Mouse (Mus musculus): ENCODE data around the gene Dvl3. TPM values are rescaled to one million over a fixed set of nuclear protein-coding genes. Genes with fewer than 3 reads are reported as not detected.

Gene Dvl3
- total RNA-seq, 2 experiments from 2014 or later, result 56.5 to 56.9 TPM

- H3K4me3 ChIP-seq, result no peak overlapping the region
- no peak for DNase-seq (ENCODE audit: low spot score in 2 of 2)
- H3K27ac ChIP-seq, result no peak overlapping the region
- no peak for TF ChIP-seq CTCF (conservative IDR thresholded peaks at IDR 0.05)
Measured at GRCm38 (mm10) chr16:20511277-20511847, 5.4 kb upstream of the Dvl3 start.

DNA sequence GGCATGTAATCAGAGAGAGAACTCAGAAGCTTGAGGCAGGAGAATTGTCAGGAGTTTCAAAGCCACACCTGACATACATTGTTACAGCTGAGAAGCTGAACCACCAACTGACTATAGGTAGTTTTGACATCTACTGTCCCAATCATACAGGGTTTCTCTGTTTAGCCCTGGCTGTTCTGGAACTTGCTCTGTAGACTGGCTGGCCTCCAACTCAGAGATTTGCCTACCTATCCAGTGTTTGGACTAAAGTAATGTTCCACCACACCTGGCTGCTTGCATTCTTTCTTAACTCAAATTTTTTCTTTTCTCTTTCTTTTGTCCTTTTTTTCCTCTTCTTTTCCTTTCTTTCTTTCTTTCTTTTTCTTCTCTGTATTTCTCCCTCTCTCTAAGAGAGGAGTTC lies 750 bp upstream of the Dvl3 start:
- peak overlapping the region; percentile 76 for H3K4me3 ChIP-seq

GRCm38 (mm10) chr16:20517216-20517615 lies 434 bp downstream of the Dvl3 start:
- no peak for TF ChIP-seq CTCF (conservative IDR thresholded peaks at IDR 0.05)
- peak overlapping the region; percentile 92 for H3K27ac ChIP-seq
- DNase-seq (ENCODE audit: low spot score in 2 of 2), result no peak

More for the DNA sequence above, 750 bp upstream of the Dvl3 start:
- TF ChIP-seq CTCF (conservative IDR thresholded peaks at IDR 0.05), result no peak
- DNase-seq (ENCODE audit: low spot score in 2 of 2), result no peak
- peak overlapping the region; percentile 92; the same call in 1 of the 2 replicates for H3K27ac ChIP-seq

DNA sequence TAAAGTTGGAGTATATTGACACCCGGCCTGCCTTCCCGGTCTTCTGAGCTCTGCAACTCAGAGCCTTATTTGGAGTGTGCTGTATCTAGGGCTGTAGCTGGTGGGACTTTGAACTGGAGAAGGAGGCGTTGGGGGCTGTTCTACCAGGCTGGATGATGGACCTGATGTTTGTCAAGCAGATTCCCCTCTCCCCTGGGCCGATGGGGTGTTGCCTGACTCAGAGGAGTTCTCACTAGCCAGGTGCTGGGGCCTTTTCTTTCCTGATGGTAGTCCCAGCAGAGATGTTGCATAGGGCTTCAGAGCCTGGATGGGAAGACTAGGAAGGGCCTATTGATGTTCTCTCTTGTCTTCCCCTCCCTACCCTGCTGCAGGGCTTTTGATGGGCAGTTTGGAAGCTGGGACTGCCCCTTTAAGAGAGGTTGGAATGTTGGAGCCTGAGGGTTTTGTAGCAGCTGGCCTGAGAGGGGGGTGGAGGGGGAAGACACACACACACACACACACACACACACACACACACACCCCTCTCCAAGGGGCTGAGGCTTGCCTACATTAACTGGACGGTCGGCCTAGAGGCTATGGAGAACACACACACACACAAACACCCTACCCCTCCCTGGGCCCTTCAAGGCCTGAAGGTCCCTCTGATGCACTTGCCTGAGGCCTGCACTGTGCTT lies 1.1 kb downstream of the Dvl3 start:
- TF ChIP-seq CTCF (conservative IDR thresholded peaks at IDR 0.05), result no peak
- Histone ChIP-seq H3K27ac (peak overlapping the region; percentile 92), H3K4me3 (peak overlapping the region; percentile 76)
- no peak for DNase-seq (ENCODE audit: low spot score in 2 of 2)

More at GRCm38 (mm10) chr16:20517216-20517615, 434 bp downstream of the Dvl3 start:
- peak overlapping the region; percentile 76 for H3K4me3 ChIP-seq

DNA sequence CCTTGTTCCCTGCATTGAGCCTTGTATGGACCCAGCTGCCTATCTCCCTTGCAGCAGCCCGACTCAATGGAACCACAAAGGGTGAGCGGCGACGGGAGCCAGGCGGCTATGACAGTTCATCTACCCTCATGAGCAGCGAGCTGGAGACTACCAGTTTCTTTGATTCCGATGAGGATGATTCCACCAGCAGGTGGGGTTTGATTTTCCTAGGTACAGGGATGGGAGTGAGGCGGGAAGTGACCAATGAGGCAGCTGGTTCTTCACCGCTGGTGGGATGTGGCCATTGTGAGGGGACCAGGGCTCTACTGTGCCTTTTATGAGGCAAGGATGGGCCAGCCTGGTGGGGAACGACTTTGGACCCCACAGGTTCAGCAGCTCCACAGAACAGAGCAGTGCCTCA lies 7.1 kb downstream of the Dvl3 start:
- Histone ChIP-seq H3K4me3 (no peak overlapping the region), H3K27ac (no peak overlapping the region)
- no peak for DNase-seq (ENCODE audit: low spot score in 2 of 2)
- no peak for TF ChIP-seq CTCF (conservative IDR thresholded peaks at IDR 0.05)

- DNase-seq (ENCODE audit: low spot score in 2 of 2), result no peak
- H3K27ac ChIP-seq, result no peak overlapping the region
Measured at GRCm38 (mm10) chr16:20528779-20529178, 12.0 kb downstream of the Dvl3 start.

GRCm38 (mm10) chr16:20529375-20529774 lies 12.6 kb downstream of the Dvl3 start:
- DNase-seq (ENCODE audit: low spot score in 2 of 2), result no peak
- Histone ChIP-seq H3K4me3 (no peak overlapping the region), H3K27ac (no peak overlapping the region)
- no peak for TF ChIP-seq CTCF (conservative IDR thresholded peaks at IDR 0.05)

More at GRCm38 (mm10) chr16:20528779-20529178, 12.0 kb downstream of the Dvl3 start:
- TF ChIP-seq CTCF (conservative IDR thresholded peaks at IDR 0.05), result no peak
- H3K4me3 ChIP-seq, result no peak overlapping the region

DNA sequence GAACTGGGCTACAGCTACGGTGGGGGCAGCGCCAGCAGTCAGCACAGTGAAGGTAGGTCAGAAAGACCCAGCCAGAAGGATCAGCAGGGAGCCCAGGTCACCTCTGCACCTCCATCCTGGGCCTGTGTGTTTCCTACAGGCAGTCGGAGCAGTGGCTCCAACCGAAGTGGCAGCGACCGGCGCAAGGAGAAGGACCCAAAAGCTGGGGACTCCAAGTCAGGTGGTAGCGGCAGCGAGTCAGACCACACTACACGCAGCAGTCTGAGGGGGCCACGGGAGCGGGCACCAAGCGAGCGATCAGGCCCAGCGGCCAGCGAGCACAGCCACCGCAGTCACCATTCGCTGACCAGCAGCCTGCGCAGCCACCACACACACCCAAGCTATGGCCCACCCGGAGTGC lies 14.2 kb downstream of the Dvl3 start:
- no peak for TF ChIP-seq CTCF (conservative IDR thresholded peaks at IDR 0.05)
- Histone ChIP-seq H3K4me3 (no peak overlapping the region), H3K27ac (no peak overlapping the region)
- no peak for DNase-seq (ENCODE audit: low spot score in 2 of 2)

GRCm38 (mm10) chr16:20534617-20535295 lies 18.0 kb downstream of the Dvl3 start:
- Histone ChIP-seq H3K27ac (peak overlapping the region; percentile 44; the same call in 1 of the 2 replicates), H3K4me3 (peak overlapping the region; percentile 37)
- TF ChIP-seq CTCF (conservative IDR thresholded peaks at IDR 0.05), result no peak
- DNase-seq (ENCODE audit: low spot score in 2 of 2), result no peak

GRCm38 (mm10) chr16:20535296-20536080 lies 18.7 kb downstream of the Dvl3 start, which contains the start of gene Ap2m1:
Ap2m1 (plus strand) TSS chr16:20535478.
- Histone ChIP-seq H3K4me3 (peak within 1 kb of the TSS; percentile 98), H3K27ac (peak within 1 kb of the TSS; percentile 98)
- TF ChIP-seq CTCF (conservative IDR thresholded peaks at IDR 0.05), result peak; percentile 15; the same call in 1 of the 2 replicates
- DNase-seq (ENCODE audit: low spot score in 2 of 2), result peak; percentile 93 to 99

- TF ChIP-seq CTCF (conservative IDR thresholded peaks at IDR 0.05), result no peak
- no peak for DNase-seq (ENCODE audit: low spot score in 2 of 2)
- Histone ChIP-seq H3K27ac (peak overlapping the region; percentile 98), H3K4me3 (peak overlapping the region; percentile 98)
Measured at GRCm38 (mm10) chr16:20536081-20536665, 19.4 kb downstream of the Dvl3 start.

GRCm38 (mm10) chr16:20537071-20537471 lies 20.3 kb downstream of the Dvl3 start:
- TF ChIP-seq CTCF (conservative IDR thresholded peaks at IDR 0.05), result peak; percentile 21; the same call in 1 of the 2 replicates
- Histone ChIP-seq H3K4me3 (peak overlapping the region; percentile 98), H3K27ac (peak overlapping the region; percentile 98)
- no peak for DNase-seq (ENCODE audit: low spot score in 2 of 2)

Data from layer of hippocampus, adult 2 months (tissue).